Mouse (Mus musculus) spleen, adult 12 weeks (tissue): ENCODE measurements at regions not wholly inside any gene's neighbourhood (a gene's known extent, or its start where the extent isn't known, plus 50 kb on each side); places are given as distances from the start of the nearest gene placed in this dataset.

Source experiments
- DNase-seq: peaks from one replicate; pipeline ENCODE4 v3.0.0; 2022; ENCODE audit warnings: low spot score

GRCm38 (mm10) chr17:85823036-85823435, 135.0 kb upstream of the Six2 start:
- no peak for DNase-seq

DNA sequence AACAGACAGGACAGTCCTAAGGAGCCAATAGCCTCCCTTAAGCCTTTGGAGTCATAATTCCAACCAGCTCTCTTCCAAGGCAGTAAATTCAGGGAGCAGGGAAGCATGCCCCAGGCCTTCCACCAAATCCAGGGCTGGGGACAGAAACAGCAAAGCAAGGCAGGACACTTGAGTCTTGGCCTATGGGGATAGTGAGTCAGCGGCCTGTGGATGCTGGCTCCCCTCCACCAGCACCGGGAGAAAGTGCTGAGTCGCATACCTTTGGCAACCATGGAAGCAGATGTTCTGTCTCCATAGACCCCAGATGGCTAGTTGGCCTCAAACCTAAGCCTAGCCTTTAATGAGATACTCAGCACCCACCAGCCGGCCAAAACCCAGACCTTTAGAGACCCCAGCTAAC, 133.8 kb upstream of the Six2 start:
- no peak for DNase-seq

- no peak for DNase-seq
Measured at GRCm38 (mm10) chr17:85818098-85818855, 130.2 kb upstream of the Six2 start.

DNA sequence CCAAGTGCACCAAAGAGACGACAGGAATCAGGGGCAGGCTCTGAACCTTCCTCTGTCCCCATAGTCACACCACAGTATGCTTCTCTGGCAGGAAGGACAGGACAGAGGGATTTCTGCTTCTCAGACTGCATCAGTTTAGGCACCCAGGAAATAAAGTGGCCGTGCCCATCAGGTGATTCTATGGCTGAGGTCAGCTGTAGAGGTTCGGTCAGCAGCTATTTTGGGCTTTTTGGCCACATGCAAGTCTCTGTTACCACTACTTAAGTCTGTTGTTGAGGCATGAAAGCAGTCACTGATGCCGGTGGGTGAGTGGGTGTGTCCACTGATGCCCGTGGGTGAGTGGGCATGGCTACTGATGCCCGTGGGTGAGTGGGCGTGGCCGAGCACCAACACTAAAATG, 128.4 kb upstream of the Six2 start:
- no peak for DNase-seq

DNA sequence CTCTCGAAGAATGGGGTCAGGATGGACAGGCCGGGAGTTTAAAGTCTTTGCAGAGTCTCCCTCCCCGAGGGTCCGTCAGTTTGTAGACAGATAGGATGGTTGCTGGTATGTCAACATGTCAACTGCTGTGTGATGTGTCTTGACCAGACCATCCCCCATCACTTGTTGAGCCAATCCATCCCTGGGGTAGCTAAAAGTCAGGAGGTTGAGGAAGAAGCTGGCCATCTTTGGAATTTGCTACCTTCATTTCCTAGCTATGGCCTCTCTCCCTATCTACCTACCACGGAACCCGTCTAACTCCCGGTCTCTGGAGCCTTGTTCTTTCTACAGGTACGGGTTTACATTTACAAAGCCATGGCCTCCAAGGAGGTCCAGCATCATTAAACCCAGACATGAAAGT, 128.0 kb upstream of the Six2 start:
- DNase-seq: no peak

- DNase-seq: no peak
Measured at GRCm38 (mm10) chr17:85808580-85808979, 120.5 kb upstream of the Six2 start.

GRCm38 (mm10) chr17:85805726-85806359, 117.8 kb upstream of the Six2 start:
- no peak for DNase-seq

DNA sequence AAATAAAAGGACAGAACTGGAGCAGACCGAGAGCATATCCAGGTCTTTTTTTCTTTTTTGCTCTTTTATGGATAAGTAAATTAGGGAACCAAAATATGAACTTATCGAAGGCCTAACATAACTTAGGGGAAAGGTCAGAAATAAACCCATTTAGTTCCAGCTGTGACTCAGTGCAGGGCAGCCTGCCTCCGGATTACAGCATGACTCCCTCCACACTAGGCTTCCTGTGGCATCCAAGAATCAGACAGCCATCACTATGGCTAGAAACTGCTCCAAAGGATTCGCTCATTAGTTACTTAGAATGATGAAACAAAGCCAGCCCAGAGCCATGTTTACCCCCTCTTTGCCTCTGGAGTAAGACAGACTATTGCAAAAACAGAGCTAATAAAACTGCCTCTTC, 116.6 kb upstream of the Six2 start:
- DNase-seq: no peak

DNA sequence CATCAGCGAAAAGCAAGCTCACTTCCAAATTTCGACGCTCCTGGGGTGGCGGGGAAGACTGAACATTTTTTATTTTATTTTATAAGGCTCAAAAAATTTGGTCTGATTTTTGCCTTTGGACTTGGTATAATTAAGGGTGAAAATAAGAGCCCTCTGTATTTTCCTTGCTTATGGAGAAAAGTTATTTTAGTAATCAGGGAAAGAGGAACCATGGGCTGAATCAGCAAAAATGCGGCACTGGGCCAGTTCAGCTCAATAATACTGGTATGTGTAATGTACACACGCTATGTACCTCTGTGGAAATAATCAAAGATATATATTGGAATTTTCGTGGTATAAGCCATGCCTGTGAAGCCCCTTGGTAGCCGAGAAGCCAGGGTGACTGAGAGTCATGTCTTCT, 113.7 kb upstream of the Six2 start:
- no peak for DNase-seq

DNA sequence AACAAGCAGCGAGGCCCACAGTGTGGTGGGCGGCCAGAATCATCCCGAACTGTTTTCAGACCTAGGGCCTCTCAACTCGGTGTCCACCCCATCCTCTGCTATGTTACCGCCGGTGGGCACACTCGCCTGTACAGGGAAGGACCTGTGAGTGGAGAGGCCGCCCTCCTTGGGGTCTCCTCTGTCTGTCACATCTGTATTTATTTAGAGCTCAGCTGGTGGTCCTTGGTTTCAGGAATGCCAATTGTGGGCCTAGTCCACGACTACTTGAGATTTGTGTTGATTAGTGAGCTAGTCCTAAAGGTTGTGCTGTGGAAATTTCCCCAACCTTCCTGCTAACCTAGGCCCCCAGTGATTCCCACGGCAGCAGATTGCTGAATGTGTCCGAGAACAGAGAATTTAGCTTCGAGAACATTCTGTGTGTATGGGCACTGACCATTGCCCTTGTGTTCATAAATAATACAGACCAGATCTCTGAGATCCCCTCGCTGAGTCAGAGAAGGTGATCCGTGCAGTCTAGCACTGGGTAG, 113.1 kb upstream of the Six2 start:
- DNase-seq: no peak

DNA sequence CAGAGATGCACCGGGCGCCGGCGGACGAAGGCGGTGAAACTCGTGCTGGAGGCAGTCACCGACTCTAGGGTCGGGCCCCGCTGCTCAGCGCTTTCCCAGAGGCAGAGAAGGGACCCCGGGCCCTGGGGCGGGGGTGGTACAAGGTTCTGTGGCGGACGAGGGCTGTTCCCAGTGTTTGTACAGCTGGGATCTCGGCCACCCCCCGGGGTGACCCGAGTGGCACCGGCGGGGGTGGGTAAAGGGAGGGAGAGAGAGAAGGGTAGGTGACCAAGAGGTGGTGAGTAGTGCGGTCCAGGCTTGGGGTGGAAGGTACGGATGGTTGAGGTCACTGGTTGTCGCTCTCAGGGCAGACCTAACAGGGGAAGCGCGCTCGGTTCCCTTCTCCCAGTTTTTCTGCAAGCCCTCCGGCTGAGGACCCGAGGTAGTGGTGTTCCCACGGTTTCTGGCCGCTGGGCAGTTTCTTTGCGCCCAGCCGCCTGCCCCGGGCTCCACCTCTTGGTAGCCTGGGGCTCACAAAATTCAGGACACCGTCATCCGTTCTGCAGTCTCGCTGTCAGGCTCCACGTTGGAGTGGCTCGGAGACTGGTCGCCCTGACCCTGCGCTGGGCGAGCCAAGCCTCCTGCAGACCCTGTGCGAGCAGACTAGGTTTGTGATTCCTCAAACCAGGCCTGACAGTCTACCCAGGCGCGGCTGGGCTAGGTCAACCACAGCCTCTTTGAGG, 112.4 kb upstream of the Six2 start:
- no peak for DNase-seq

GRCm38 (mm10) chr17:85799865-85800356, 111.8 kb upstream of the Six2 start:
- no peak for DNase-seq

DNA sequence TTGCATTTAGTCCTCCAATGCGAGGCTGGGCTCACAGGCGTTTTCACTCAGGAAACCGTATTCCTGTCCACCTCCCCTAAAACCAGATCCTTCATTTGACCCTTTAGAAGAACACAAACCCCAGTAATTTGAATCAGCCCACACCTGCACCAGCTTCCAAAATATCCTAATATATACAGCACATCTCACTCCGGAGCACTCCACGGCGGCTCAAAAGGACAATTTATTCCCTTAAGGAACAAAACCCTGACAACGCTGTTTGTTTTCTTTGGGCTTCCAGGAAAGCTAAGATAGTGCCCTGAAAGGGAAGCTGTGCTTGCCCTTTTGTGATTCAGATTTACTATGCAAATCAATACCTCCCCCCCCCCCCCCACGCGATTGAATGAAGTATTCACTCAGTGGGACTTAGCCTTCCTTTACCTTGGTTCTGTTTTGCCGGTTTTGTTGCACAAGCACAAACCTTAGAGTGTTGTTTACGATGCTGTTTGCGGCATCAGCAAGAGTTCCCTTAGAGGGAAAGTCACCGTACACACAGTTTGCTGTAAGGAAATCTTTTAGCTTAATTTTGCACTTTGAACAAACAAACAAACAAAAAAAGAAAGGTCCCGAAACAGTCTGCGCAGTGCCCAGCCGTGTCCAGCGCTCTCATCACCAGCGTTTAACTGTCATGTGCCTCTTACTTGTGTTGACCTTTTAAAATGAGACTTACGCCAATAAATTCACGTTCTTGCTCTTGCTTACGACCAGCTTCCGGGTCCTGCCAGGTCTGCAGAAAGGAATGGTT, 111.2 kb upstream of the Six2 start:
- DNase-seq: no peak

DNA sequence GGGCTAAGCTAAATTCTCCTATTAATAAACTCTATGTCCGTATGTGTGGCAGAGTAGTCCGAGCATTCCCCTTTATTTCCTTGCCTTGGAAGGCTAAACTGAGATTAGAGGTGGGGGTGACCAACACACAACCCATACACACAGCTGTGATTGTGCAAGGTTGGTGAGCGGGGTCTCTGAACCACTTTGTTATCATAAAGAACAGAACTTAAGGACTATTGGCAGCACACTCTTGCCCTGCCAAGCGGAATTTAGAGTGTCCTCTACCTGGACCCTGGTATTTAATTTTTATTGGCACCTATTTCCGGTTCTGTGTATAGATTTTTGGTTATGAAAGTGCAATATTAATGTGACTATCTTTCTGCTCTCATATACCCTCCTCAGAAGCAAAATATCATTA, 109.7 kb upstream of the Six2 start:
- DNase-seq: no peak

GRCm38 (mm10) chr17:85795820-85796219, 107.7 kb upstream of the Six2 start:
- no peak for DNase-seq

- DNase-seq: no peak
Measured at GRCm38 (mm10) chr17:85785625-85786294, 97.7 kb upstream of the Six2 start.

- no peak for DNase-seq
Measured at GRCm38 (mm10) chr17:85780477-85780876, 92.4 kb upstream of the Six2 start.

GRCm38 (mm10) chr17:85776876-85777275, 88.8 kb upstream of the Six2 start:
- DNase-seq: no peak

DNA sequence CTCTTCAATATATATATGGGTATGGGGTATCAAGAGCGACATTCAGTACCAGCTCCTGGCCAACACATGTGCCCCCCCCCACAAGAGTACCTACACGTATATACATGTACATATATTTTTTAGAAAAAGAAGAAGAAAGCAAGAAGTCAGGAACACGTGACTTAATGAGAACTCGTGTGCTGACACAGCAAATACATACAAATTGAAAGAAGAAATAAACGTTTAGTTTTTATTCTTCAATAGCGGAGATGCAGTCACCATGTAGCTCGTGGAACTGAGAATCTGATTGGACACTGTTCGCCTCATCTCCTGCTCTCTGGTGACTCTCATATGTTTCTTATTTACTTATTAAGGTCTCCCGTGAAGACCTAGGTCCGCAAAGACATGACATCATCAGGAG, 80.3 kb upstream of the Six2 start:
- DNase-seq: no peak

DNA sequence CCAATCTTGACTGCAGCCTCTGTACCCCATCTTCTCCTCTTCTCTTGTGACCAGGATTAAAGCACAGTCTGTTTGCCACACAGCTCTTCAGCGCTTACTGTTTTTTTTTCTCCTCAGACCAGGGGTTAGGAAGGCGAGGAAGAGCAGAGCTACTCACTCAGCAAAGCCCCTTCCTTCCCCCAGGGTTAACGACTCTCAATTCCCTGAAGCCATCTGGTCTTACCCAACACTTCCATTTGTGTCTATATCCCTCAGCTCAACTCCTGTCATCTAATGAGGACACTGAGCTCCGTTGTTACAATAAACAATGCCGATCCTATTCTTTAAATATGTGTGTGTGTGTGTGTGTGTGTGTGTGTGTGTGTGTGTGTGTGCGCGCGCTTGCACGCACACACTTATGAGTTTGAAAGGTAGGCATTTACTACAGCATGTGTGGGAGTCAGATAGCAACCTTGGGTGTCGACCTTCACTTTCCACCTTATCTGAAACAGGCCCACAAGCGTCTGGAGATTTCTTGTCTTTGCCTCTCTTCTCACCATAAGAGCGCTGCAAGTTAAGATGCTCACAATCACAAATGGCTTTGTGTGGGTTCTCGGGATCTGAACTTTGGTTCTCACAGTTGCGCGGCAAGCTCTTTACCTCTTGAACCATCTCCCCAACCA, 79.3 kb upstream of the Six2 start:
- DNase-seq: no peak

GRCm38 (mm10) chr17:85766556-85766955, 78.5 kb upstream of the Six2 start:
- no peak for DNase-seq
